Mouse (Mus musculus) cortical plate, adult 2 months (tissue): Measurements from ENCODE around the gene Htr5a.

Experiments used
- CTCF ChIP-seq: fragments of 200-500 bp; IDR thresholded peaks from 2 replicates; pipeline ENCODE4 v1.5.1; 2011; ENCODE audit warnings: mild to moderate bottlenecking, control low read depth, low read length; ENCODE audit not compliant: insufficient read depth; ENCODE audit errors: extremely low read depth
- POLR2A ChIP-seq: fragments of 200-500 bp; IDR thresholded peaks from 2 replicates; pipeline ENCODE4 v1.6.1; 2011; ENCODE audit warnings: mild to moderate bottlenecking, low read length, control low read depth; ENCODE audit not compliant: insufficient read depth; ENCODE audit errors: extremely low read depth

- no peak for TF ChIP-seq CTCF
- no peak for TF ChIP-seq POLR2A
These were observed 36.4 kb downstream of the Htr5a start for GRCm38 (mm10) chr5:27878356-27878755.
